Mouse (Mus musculus): ENCODE measurements around the gene Ano2. TPM values are rescaled to one million over a fixed set of nuclear protein-coding genes. Genes with fewer than 3 reads are reported as not detected.

Ano2 gene
- polyA plus RNA-seq, 1 experiment, result not detected

- Histone ChIP-seq H3K27ac (replicated peaks; ENCODE audit: low read depth, low read length) (no peak overlapping the region), H3K4me3 (ENCODE audit: insufficient read depth, low read depth, low read length) (no peak overlapping the region), H3K4me1 (ENCODE audit: control insufficient read depth, insufficient read depth, insufficient read length, low read length) (peaks cover 5% of the 10 kb centered on the region)
Measured at GRCm38 (mm10) chr6:126033693-126034402, 343.6 kb downstream of the Ano2 start.

- Histone ChIP-seq H3K4me1 (ENCODE audit: control insufficient read depth, insufficient read depth, insufficient read length, low read length) (peaks cover 5% of the 10 kb centered on the region), H3K4me3 (ENCODE audit: insufficient read depth, low read depth, low read length) (no peak overlapping the region), H3K27ac (replicated peaks; ENCODE audit: low read depth, low read length) (no peak overlapping the region)
Measured at GRCm38 (mm10) chr6:126034403-126034724, 344.1 kb downstream of the Ano2 start.

GRCm38 (mm10) chr6:126034728-126035127 is 344.5 kb downstream of the Ano2 start:
- H3K4me1 ChIP-seq (ENCODE audit: control insufficient read depth, insufficient read depth, insufficient read length, low read length), result peaks cover 5% of the 10 kb centered on the region
- no peak overlapping the region for H3K4me3 ChIP-seq (ENCODE audit: insufficient read depth, low read depth, low read length)
- H3K27ac ChIP-seq (replicated peaks; ENCODE audit: low read depth, low read length), result no peak overlapping the region

GRCm38 (mm10) chr6:126035621-126036020 is 345.4 kb downstream of the Ano2 start:
- Histone ChIP-seq H3K4me1 (ENCODE audit: control insufficient read depth, insufficient read depth, insufficient read length, low read length) (peaks cover 5% of the 10 kb centered on the region), H3K4me3 (ENCODE audit: insufficient read depth, low read depth, low read length) (no peak overlapping the region), H3K27ac (replicated peaks; ENCODE audit: low read depth, low read length) (peak overlapping the region; percentile 62)

- Histone ChIP-seq H3K4me1 (ENCODE audit: control insufficient read depth, insufficient read depth, insufficient read length, low read length) (no peaks in the 10 kb centered on the region), H3K4me3 (ENCODE audit: insufficient read depth, low read depth, low read length) (no peak overlapping the region), H3K27ac (replicated peaks; ENCODE audit: low read depth, low read length) (no peak overlapping the region)
Measured at GRCm38 (mm10) chr6:126045931-126046330, 355.7 kb downstream of the Ano2 start.

GRCm38 (mm10) chr6:126048206-126048605 is 358.0 kb downstream of the Ano2 start:
- no peak overlapping the region for H3K27ac ChIP-seq (replicated peaks; ENCODE audit: low read depth, low read length)
- H3K4me3 ChIP-seq (ENCODE audit: insufficient read depth, low read depth, low read length), result no peak overlapping the region
- no peaks in the 10 kb centered on the region for H3K4me1 ChIP-seq (ENCODE audit: control insufficient read depth, insufficient read depth, insufficient read length, low read length)

GRCm38 (mm10) chr6:126053136-126053535 is 362.9 kb downstream of the Ano2 start:
- Histone ChIP-seq H3K27ac (replicated peaks; ENCODE audit: low read depth, low read length) (no peak overlapping the region), H3K4me3 (ENCODE audit: insufficient read depth, low read depth, low read length) (no peak overlapping the region), H3K4me1 (ENCODE audit: control insufficient read depth, insufficient read depth, insufficient read length, low read length) (no peaks in the 10 kb centered on the region)

GRCm38 (mm10) chr6:126057706-126058105 is 367.5 kb downstream of the Ano2 start:
- Histone ChIP-seq H3K4me1 (ENCODE audit: control insufficient read depth, insufficient read depth, insufficient read length, low read length) (no peaks in the 10 kb centered on the region), H3K27ac (replicated peaks; ENCODE audit: low read depth, low read length) (no peak overlapping the region), H3K4me3 (ENCODE audit: insufficient read depth, low read depth, low read length) (no peak overlapping the region)

- Histone ChIP-seq H3K4me3 (ENCODE audit: insufficient read depth, low read depth, low read length) (no peak overlapping the region), H3K27ac (replicated peaks; ENCODE audit: low read depth, low read length) (no peak overlapping the region), H3K4me1 (ENCODE audit: control insufficient read depth, insufficient read depth, insufficient read length, low read length) (no peaks in the 10 kb centered on the region)
Measured at GRCm38 (mm10) chr6:126080531-126080930, 390.3 kb downstream of the Ano2 start.

GRCm38 (mm10) chr6:126086321-126086950 is 396.2 kb downstream of the Ano2 start:
- Histone ChIP-seq H3K4me3 (ENCODE audit: insufficient read depth, low read depth, low read length) (no peak overlapping the region), H3K4me1 (ENCODE audit: control insufficient read depth, insufficient read depth, insufficient read length, low read length) (peaks cover 8% of the 10 kb centered on the region), H3K27ac (replicated peaks; ENCODE audit: low read depth, low read length) (no peak overlapping the region)

- Histone ChIP-seq H3K27ac (replicated peaks; ENCODE audit: low read depth, low read length) (no peak overlapping the region), H3K4me3 (ENCODE audit: insufficient read depth, low read depth, low read length) (no peak overlapping the region), H3K4me1 (ENCODE audit: control insufficient read depth, insufficient read depth, insufficient read length, low read length) (peaks cover 8% of the 10 kb centered on the region)
Measured at GRCm38 (mm10) chr6:126088489-126089265, 398.5 kb downstream of the Ano2 start.

Other genes starting within 250 kb of the Ano2 start
- 13.5 and 22.6 TPM in 2 replicates for gene Cd9, start 195.6 kb upstream of the Ano2 start, polyA plus RNA-seq (2012; ENCODE audit: insufficient read depth, insufficient read length, missing spikeins)
- 6.6 and 7.6 TPM in 2 replicates for gene Vwf, start 143.6 kb upstream of the Ano2 start, polyA plus RNA-seq (2012; ENCODE audit: insufficient read depth, insufficient read length, missing spikeins)

All from brown adipose tissue, adult 24 weeks (tissue).